Mouse (Mus musculus) ES-E14 (cell line): ENCODE measurements around the gene Vwf. TPM values are rescaled to one million over a fixed set of nuclear protein-coding genes. Genes with fewer than 3 reads are reported as not detected.
A peak's percentile ranks its signal among the peaks of the same experiment; 100 is the strongest.

Source experiments
- DNase-seq: peaks from one replicate; pipeline ENCODE4 v3.0.0-alpha.2; 2013; ENCODE audit warnings: low read depth, low spot score
- H3K27ac ChIP-seq: 2 replicates; pipeline ENCODE4 v1.5.1; 2012; ENCODE audit warnings: low read depth, mild to moderate bottlenecking, low read length, moderate library complexity, mixed read lengths; ENCODE audit not compliant: poor library complexity, insufficient read depth, severe bottlenecking
- H3K36me3 ChIP-seq: 2 replicates; pipeline ENCODE4 v1.6.1; 2012; ENCODE audit warnings: mild to moderate bottlenecking, low read length, moderate library complexity, mixed read lengths; ENCODE audit not compliant: control insufficient read depth, poor library complexity, insufficient read depth, severe bottlenecking
- H3K4me1 ChIP-seq, 2 experiments: fragments of 150-350 bp in 1 of 2; sonication (generic) in 1 of 2; 2 replicates each; pipeline ENCODE4 v1.6.1; 2012; ENCODE audit warnings: low read length in 2 of 2, mild to moderate bottlenecking in 1 of 2, mixed read lengths in 1 of 2; ENCODE audit not compliant: control insufficient read depth in 2 of 2, insufficient read depth in 2 of 2, poor library complexity in 1 of 2
- H3K4me3 ChIP-seq, 2 experiments: fragments of 150-350 bp in 1 of 2; sonication (generic) in 1 of 2; 2 replicates each; pipeline ENCODE4 v1.5.1; 2012; ENCODE audit warnings: low read length in 2 of 2, low read depth in 1 of 2, mild to moderate bottlenecking in 1 of 2, mixed read lengths in 1 of 2; ENCODE audit not compliant: insufficient read depth in 1 of 2, poor library complexity in 1 of 2, severe bottlenecking in 1 of 2
- H3K9ac ChIP-seq: 2 replicates; pipeline ENCODE4 v1.6.1; 2012; ENCODE audit warnings: low read depth, mild to moderate bottlenecking, low read length, mixed read lengths; ENCODE audit not compliant: poor library complexity, insufficient read depth, severe bottlenecking
- H3K9me3 ChIP-seq: fragments of 150-350 bp; sonication (generic); 2 replicates; pipeline ENCODE4 v1.6.1; 2012; ENCODE audit warnings: low read depth, mild to moderate bottlenecking, low read length; ENCODE audit not compliant: control insufficient read depth, insufficient read depth
- CHD2 ChIP-seq: IDR thresholded peaks from 2 replicates; pipeline ENCODE4 v1.6.1; 2014; ENCODE audit warnings: mild to moderate bottlenecking, low read depth, low read length, inconsistent platforms
- HCFC1 ChIP-seq: IDR thresholded peaks from 2 replicates; pipeline ENCODE4 v1.6.1; 2012; ENCODE audit warnings: low read length, inconsistent platforms, borderline replicate concordance; ENCODE audit not compliant: insufficient read depth
- MAFK ChIP-seq: IDR thresholded peaks from 2 replicates; pipeline ENCODE4 v1.6.1; 2014; ENCODE audit warnings: mild to moderate bottlenecking, low read depth, low read length, inconsistent platforms; ENCODE audit not compliant: insufficient read depth
- ZC3H11A ChIP-seq: IDR thresholded peaks from 2 replicates; pipeline ENCODE4 v1.6.1; 2012; ENCODE audit warnings: low read depth, mild to moderate bottlenecking, inconsistent platforms, low read length, borderline replicate concordance
- ZNF384 ChIP-seq: IDR thresholded peaks from 2 replicates; pipeline ENCODE4 v1.6.1; 2012; ENCODE audit warnings: low read depth, low read length, inconsistent platforms
- in situ Hi-C, 2 experiments: fragments of 600-800 bp; cut with MboI; formaldehyde crosslinking; loops; one replicate each; pipeline ENCODE4 v1.15.1; 2025; ENCODE audit warnings: low sequenced_read_pairs in 2 of 2, inconsistent platforms in 1 of 2; ENCODE audit not compliant: unreplicated experiment in 2 of 2
- total RNA-seq: library from RNA; depleted of rRNA; stranded (reverse); fragments of 300-350 nt; gene quantifications from 2 replicates; pipeline ENCODE4 v1.2.3, GENCODE M21; 2012

The Vwf gene
- total RNA-seq, 1 experiment = 3.0 TPM

GRCm38 (mm10) chr6:125528614-125529200, 17.9 kb upstream of the Vwf start:
- H3K4me3 ChIP-seq = 0 out of 4 replicates have a peak overlapping the region, but pooled peaks of 1 of the 2 experiments have one; percentile 7
- H3K9ac ChIP-seq = no peak overlapping the region
- no peaks in the 10 kb centered on the region for H3K9me3 ChIP-seq
- in situ Hi-C loops = no loop called here
- DNase-seq = peak; percentile 69
- TF ChIP-seq ZC3H11A (no peak), ZNF384 (no peak), CHD2 (no peak), HCFC1 (no peak), MAFK (no peak)
- H3K27ac ChIP-seq = no peak overlapping the region
- H3K4me1 ChIP-seq = peaks cover 7 to 19% of the 10 kb centered on the region in 2 experiments; a peak in 3 of 4 replicates
- H3K36me3 ChIP-seq = no peaks in the 10 kb centered on the region

- Histone ChIP-seq H3K9me3 (no peaks in the 10 kb centered on the region), H3K36me3 (no peaks in the 10 kb centered on the region), H3K4me1 (peaks cover 7 to 17% of the 10 kb centered on the region in 2 experiments; a peak in 3 of 4 replicates), H3K9ac (no peak overlapping the region), H3K27ac (no peak overlapping the region), H3K4me3 (no peak overlapping the region)
- in situ Hi-C loops = no loop called here
- DNase-seq = no peak
- TF ChIP-seq CHD2 (no peak), ZNF384 (no peak), MAFK (no peak), ZC3H11A (no peak), HCFC1 (no peak)
Observed at GRCm38 (mm10) chr6:125529479-125529878, 17.1 kb upstream of the Vwf start.

GRCm38 (mm10) chr6:125533104-125533650, 13.4 kb upstream of the Vwf start:
- no peaks in the 10 kb centered on the region for H3K9me3 ChIP-seq
- in situ Hi-C loops = no loop called here
- H3K36me3 ChIP-seq = no peaks in the 10 kb centered on the region
- no peak for TF ChIP-seq HCFC1
- no peak for TF ChIP-seq CHD2
- TF ChIP-seq ZNF384 = no peak
- TF ChIP-seq ZC3H11A = no peak
- no peak for TF ChIP-seq MAFK
- H3K4me3 ChIP-seq = no peak overlapping the region
- no peak overlapping the region for H3K27ac ChIP-seq
- DNase-seq = no peak
- H3K9ac ChIP-seq = no peak overlapping the region
- peaks cover 0 to 9% of the 10 kb centered on the region in 2 experiments; a peak in 1 of 4 replicates for H3K4me1 ChIP-seq

GRCm38 (mm10) chr6:125534990-125535389, 11.6 kb upstream of the Vwf start:
- Histone ChIP-seq H3K27ac (no peak overlapping the region), H3K36me3 (no peaks in the 10 kb centered on the region), H3K9me3 (no peaks in the 10 kb centered on the region), H3K4me3 (no peak overlapping the region), H3K9ac (no peak overlapping the region), H3K4me1 (peaks cover 0 to 3% of the 10 kb centered on the region in 2 experiments; a peak in 1 of 4 replicates)
- TF ChIP-seq CHD2 (no peak), HCFC1 (no peak), ZC3H11A (no peak), ZNF384 (no peak), MAFK (no peak)
- DNase-seq = no peak
- in situ Hi-C loops = no loop called here
